ENCODE assay signal across 8 mouse cellular contexts in genomic region chr12:77949474-77950017, GRCm38 (mm10).
A peak's percentile ranks its signal among the peaks of the same experiment; 100 is the strongest.
DNase-seq lines count a peak whose midpoint lies in the region; ATAC-seq lines count a peak whose summit lies in the region.

No protein-coding gene starts in this region.

- H3K27me3 ChIP-seq in hindbrain, embryonic 10.5 days (ENCODE audit: insufficient read depth, poor library complexity, severe bottlenecking) = no peaks in the 10 kb centered on the region
- no peaks in the 10 kb centered on the region for H3K27me3 ChIP-seq in liver, embryonic 13.5 days

- no peak; the same call in 1 of the 2 replicates for ATAC-seq in liver, embryonic 13.5 days (ENCODE audit: low read depth)

- WGBS in hindbrain, embryonic 10.5 days = 56% methylated on average over 16 of the region's 16 CpGs
- 17% methylated on average over 16 of the region's 16 CpGs for WGBS in liver, embryonic 13.5 days (ENCODE audit: insufficient replicate concordance)

- no peaks in the 10 kb centered on the region for H3K36me3 ChIP-seq in hindbrain, embryonic 10.5 days
- H3K36me3 ChIP-seq in liver, embryonic 13.5 days = no peaks in the 10 kb centered on the region

- peak; percentile 47 to 56 for DNase-seq in cerebellum, postnatal 10 days
- DNase-seq in cerebellum, adult 18-20 months = no peak
- peak; percentile 6 for DNase-seq in c-Kit-positive CD71-negative TER-119-negative erythroid progenitor cells, embryonic 14.5 days (ENCODE audit: low read depth)
- DNase-seq in hindbrain, embryonic 10.5 days (ENCODE audit: low spot score) = peak; percentile 7
- peak; percentile 49 for DNase-seq in layer of hippocampus, adult 11-12 months (ENCODE audit: low spot score)
- no peak for DNase-seq in liver, embryonic 13.5 days
- DNase-seq in natural killer cell, adult 2 months (ENCODE audit: low spot score in 2 of 2) = peak; percentile 23 to 58
- DNase-seq in thymus, postnatal 4 days = peak; percentile 65

- no peak overlapping the region for H3K9ac ChIP-seq in liver, embryonic 13.5 days

- H3K4me1 ChIP-seq in hindbrain, embryonic 10.5 days (replicated peaks) = 0 out of 2 replicates have a peak, but pooled peaks cover 5% of the 10 kb centered on the region
- H3K4me1 ChIP-seq in liver, embryonic 13.5 days (replicated peaks) = no peaks in the 10 kb centered on the region; the same call in 1 of the 2 replicates

- H3K4me3 ChIP-seq in hindbrain, embryonic 10.5 days = no peak overlapping the region
- peak overlapping the region; percentile 26; the same call in 1 of the 2 replicates for H3K4me3 ChIP-seq in liver, embryonic 13.5 days (replicated peaks)

- peak overlapping the region; percentile 41 for H3K4me2 ChIP-seq in liver, embryonic 13.5 days

- no peaks in the 10 kb centered on the region for H3K9me3 ChIP-seq in hindbrain, embryonic 10.5 days
- H3K9me3 ChIP-seq in liver, embryonic 13.5 days (replicated peaks) = no peaks in the 10 kb centered on the region

- H3K27ac ChIP-seq in hindbrain, embryonic 10.5 days = no peak overlapping the region
- H3K27ac ChIP-seq in liver, embryonic 13.5 days = no peak overlapping the region

Comparison
In these comparisons a context has a peak if more than half of its experiments do, and no peak if none do; other contexts are left out.
1. DNase-seq: peak in cerebellum, postnatal 10 days (2 of 2), c-Kit-positive CD71-negative TER-119-negative erythroid progenitor cells, embryonic 14.5 days (single experiment), hindbrain, embryonic 10.5 days (single experiment), layer of hippocampus, adult 11-12 months (single experiment), natural killer cell, adult 2 months (2 of 2) and thymus, postnatal 4 days (single experiment); none in cerebellum, adult 18-20 months (0 of 2) and liver, embryonic 13.5 days (single experiment).